Mouse (Mus musculus): Measurements from ENCODE around the gene Rtl1.

Rtl1 gene

GRCm38 (mm10) chr12:109600230-109600629 is at the start of gene Rtl1:
Gene Rtl1 (minus strand): TSS chr12:109600330.
- no peak for DNase-seq

- DNase-seq = no peak
Measured at GRCm38 (mm10) chr12:109640560-109641167, 40.5 kb upstream of the Rtl1 start.

GRCm38 (mm10) chr12:109632035-109632434 is 31.9 kb upstream of the Rtl1 start:
- no peak for DNase-seq

GRCm38 (mm10) chr12:109628887-109629286 is 28.8 kb upstream of the Rtl1 start:
- DNase-seq = no peak

GRCm38 (mm10) chr12:109626910-109627309 is 26.8 kb upstream of the Rtl1 start:
- no peak for DNase-seq

GRCm38 (mm10) chr12:109620196-109620595 is 20.1 kb upstream of the Rtl1 start:
- DNase-seq = no peak

GRCm38 (mm10) chr12:109617993-109618392 is 17.9 kb upstream of the Rtl1 start:
- DNase-seq = no peak

- DNase-seq = no peak
Measured at GRCm38 (mm10) chr12:109617126-109617525, 17.0 kb upstream of the Rtl1 start.

- no peak for DNase-seq
Measured at GRCm38 (mm10) chr12:109615371-109615770, 15.2 kb upstream of the Rtl1 start.

- DNase-seq = no peak
Measured at GRCm38 (mm10) chr12:109614416-109614815, 14.3 kb upstream of the Rtl1 start.

GRCm38 (mm10) chr12:109612392-109613385 is 12.6 kb upstream of the Rtl1 start:
- DNase-seq = no peak

GRCm38 (mm10) chr12:109608576-109609440 is 8.7 kb upstream of the Rtl1 start:
- peak in 1 of 2 experiments; percentile 23 for DNase-seq

- no peak for DNase-seq
Measured at GRCm38 (mm10) chr12:109607953-109608352, 7.8 kb upstream of the Rtl1 start.

GRCm38 (mm10) chr12:109607191-109607590 is 7.1 kb upstream of the Rtl1 start:
- no peak for DNase-seq

GRCm38 (mm10) chr12:109604982-109605721 is 5.0 kb upstream of the Rtl1 start:
- no peak for DNase-seq

- DNase-seq = no peak
Measured at GRCm38 (mm10) chr12:109598551-109599250, 1.4 kb downstream of the Rtl1 start.

GRCm38 (mm10) chr12:109596726-109597125 is 3.4 kb downstream of the Rtl1 start:
- no peak for DNase-seq

- no peak for DNase-seq
Measured at GRCm38 (mm10) chr12:109596232-109596631, 3.9 kb downstream of the Rtl1 start.

GRCm38 (mm10) chr12:109595753-109596152 is 4.4 kb downstream of the Rtl1 start:
- no peak for DNase-seq

- DNase-seq = no peak
Measured at GRCm38 (mm10) chr12:109594961-109595360, 5.2 kb downstream of the Rtl1 start.

- DNase-seq = no peak
Measured at GRCm38 (mm10) chr12:109582185-109582584, 17.9 kb downstream of the Rtl1 start.

- DNase-seq = no peak
Measured at GRCm38 (mm10) chr12:109572259-109572658, 27.9 kb downstream of the Rtl1 start.

Data from spleen, adult 18-20 months (tissue).